Mouse (Mus musculus) embryo, embryonic 11 days (tissue): ENCODE data around the gene Mrpl35.
"Not testable (repeated sequence)": the region's sequence is repeated elsewhere in the genome, so short reads cannot be mapped to it uniquely, and the experiment has no call there.

ENCODE experiments used
- DNase-seq: peaks from one replicate; pipeline ENCODE4 v3.0.0-alpha.2; 2015

The Mrpl35 gene

GRCm38 (mm10) chr6:71826869-71827268 lies at the start of gene Mrpl35:
Gene Mrpl35, minus strand, starts transcription at chr6:71826969.
- no peak for DNase-seq

GRCm38 (mm10) chr6:71871396-71871795 lies 44.6 kb upstream of the Mrpl35 start:
- DNase-seq, result no peak

- DNase-seq, result peak; percentile 36
Measured at GRCm38 (mm10) chr6:71868809-71869208, 42.0 kb upstream of the Mrpl35 start.

- DNase-seq, result no peak
Measured at GRCm38 (mm10) chr6:71867751-71868150, 41.0 kb upstream of the Mrpl35 start.

DNA sequence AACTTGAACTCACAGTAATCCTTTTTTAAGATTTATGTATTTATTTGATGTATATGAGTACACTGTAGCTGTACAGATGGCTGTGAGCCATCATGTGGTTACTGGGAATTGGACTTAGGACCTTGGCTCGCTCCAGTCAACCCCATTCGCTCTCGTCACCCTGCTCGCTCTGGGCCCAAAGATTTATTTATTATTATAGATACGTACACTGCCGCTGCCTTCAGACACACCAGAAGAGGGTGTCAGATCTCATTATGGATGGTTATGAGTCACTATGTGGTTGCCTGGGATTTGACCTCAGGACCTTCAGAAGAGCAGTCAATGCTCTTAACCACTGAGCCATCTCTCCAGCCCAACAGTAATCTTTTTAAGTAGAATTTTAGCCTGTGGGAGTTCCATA lies 20.1 kb upstream of the Mrpl35 start:
- not testable (repeated sequence) for DNase-seq

GRCm38 (mm10) chr6:71840597-71841290 lies 14.0 kb upstream of the Mrpl35 start:
- no peak for DNase-seq

DNA sequence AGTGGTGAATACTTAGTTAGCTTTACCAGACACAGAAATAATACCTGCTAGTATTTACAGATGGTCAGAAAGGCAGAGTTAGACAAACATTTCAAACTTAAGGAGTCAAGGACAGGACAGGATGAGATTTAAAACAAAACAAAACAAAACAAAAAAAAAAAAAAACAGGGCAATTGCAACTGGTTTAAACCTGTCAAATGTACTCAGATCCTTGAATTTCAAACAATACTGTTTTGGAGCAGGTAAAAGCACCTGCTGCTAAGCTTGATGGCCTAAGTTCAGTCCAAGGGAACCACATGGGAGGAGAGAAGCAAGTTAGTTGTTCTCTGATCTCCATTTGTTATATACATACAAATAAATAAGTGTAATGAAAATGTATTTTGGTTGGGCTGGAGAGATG lies 13.0 kb upstream of the Mrpl35 start:
- DNase-seq, result no peak

GRCm38 (mm10) chr6:71836811-71837210 lies 10.0 kb upstream of the Mrpl35 start:
- DNase-seq, result no peak

- DNase-seq, result peak; percentile 96
Measured at GRCm38 (mm10) chr6:71831581-71831960, 4.8 kb upstream of the Mrpl35 start.

DNA sequence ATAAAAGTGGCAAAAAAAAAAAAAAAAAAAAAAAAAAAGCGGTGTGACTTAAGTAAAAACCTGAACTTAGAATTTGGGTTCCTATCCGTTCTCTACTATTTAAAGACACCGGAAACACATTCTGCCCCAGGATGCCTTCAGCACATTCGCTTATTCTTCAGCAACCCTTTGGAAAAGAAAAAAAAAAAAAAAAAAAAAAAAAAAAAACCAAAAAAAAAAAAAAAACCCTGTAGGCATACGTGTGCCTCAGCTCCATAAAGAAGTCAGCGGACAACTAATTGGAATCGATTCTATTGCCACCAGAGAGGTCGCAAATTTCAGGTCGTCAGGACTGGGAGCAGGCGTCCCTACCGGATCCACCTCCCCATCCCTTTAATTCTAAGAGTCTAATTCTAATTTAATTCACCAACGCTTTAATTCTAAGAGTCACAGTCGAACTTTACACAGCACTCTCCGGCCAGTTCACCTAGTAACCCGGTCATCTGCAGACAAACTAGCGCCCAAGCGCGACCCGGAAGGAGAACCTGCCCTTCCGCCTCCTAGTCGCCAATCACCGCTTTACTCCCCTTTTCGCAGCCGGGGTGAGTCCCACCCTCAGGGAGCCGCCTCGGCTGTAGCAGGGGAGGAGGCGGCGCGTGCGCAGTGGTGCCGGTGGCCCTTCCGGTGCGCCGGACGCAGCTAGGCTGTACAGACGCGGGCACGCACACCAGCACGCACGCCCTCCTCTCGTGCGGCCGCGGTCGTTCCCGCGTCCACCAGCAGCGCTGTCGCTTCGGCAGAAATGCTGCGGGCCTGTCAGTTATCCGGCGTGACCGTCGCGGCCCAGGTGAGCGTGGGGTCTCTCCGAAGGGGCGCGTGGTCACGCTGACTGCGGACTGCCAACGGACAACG lies 4.2 kb upstream of the Mrpl35 start, which contains the start of gene Immt:
TSS of gene Immt (plus strand) at position 642 of the 891 bp plus-strand sequence.
- peak; percentile 98 for DNase-seq

DNA sequence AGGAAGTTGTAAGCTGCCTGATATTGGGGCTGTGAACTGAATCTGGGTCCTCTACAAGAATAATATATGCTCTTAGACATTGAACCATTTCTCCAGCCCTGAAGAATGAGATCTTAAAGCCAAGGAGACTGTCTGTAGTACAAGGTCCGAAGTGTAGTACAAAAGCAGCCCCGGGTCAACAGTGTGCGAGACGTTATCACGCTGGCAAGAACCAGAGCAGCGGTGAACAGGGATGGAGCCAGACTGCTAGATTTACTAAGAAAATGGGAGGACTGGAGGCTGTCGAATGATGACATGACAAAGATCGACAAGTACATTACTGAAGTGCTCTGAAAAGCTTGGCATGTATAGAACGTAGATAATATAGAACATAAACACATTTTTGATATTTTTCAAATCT lies 3.0 kb upstream of the Mrpl35 start:
- DNase-seq, result no peak

DNA sequence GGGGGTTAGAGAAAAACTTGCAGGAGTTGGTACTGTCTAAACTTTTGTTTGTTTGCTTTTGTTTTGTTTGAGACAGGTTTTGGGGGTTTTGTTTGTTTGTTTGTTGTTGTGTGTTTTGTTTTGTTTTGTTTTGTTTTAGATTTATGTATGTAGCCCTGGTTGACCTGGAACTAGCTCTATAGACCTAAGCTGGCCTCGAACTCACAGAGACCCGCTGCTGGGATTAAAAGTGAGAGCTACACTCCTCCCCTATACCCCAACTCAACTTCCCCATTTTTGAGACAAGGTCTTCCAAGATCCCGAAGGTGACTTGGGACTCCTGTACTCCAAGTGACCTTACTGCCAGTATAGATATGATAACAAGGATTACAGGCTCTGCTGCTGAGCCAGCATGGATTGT lies 2.8 kb downstream of the Mrpl35 start:
- DNase-seq, result no peak

DNA sequence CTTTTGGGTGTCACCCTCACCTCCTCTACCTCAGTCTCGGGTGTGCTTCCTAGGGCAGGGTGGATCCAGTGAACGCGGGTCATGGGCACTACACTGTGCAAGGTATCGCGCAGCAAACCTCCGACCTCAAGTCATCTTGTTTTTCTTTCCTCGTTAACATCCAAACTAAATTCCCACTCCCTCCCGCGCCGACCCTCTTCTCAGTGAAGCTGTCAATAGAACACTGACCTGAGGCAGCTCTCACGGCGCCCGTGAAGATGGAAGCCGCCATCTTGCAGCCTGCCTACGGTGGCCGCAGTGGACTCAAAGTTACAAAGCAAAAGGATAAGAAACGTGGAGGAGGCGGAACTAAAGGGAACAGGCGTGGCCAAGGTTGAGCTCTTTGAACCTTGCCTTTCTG lies 3.3 kb downstream of the Mrpl35 start:
- peak; percentile 93 for DNase-seq

DNA sequence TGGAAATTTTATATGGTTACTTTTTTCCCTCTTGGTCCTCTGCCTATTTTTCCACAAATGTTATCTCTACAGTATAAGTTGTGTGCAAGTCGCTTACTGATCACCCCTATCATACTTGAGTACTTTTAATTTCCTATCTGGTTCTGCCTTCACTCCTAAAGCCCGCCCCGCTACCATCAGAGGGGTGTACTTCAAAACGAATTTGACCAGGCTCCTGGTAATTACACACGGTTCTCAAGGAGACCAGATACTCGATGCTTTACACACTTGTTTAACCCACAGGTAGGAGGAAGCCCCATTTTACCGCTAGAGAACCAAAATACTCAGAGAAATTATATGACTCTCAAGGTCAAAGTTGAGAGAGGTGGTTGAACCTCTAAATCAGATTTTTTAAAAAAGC lies 3.7 kb downstream of the Mrpl35 start:
- no peak for DNase-seq

DNA sequence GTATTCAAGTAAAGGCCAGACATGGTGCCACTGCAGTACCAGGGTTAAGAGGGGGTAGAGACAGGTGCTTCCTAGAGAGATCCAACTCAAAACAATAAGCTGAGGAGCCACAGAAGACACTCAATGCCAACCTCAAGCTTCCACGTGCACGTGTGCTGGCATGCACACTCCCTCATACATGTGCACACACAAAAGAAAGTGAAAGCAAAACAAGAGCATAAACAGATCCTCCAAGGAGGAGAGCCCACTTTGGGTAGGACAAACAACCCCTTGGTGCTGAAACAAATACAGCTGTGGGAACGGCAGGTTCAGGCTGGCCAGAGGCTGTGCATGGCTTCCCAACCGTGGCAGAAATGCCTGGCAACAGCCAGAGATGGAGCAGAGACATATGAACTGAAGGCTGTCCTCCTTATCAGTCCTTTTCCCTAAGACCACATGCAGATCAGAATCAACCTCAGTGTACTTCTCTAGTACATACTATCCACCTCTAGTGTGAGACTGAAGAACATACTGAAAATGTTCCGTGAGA lies 6.9 kb downstream of the Mrpl35 start:
- no peak for DNase-seq

DNA sequence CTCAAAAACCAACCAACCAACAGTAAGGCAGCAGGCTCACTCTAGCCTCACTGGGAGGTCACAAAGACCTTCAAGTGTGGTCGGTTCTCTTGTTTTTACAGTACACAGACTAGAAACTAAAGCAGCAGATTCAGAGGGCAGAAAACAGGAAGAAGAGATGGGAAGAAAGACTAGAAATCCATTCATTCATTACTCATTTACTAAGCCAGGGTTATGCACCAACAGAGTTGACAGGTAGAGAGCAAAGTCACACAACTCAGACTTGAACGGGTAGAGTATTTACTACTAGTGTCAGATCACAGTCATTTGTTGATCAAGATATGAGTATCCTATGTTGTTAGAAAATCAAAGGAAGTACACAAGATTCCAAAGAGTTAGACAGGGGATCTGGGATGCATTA lies 13.9 kb downstream of the Mrpl35 start:
- DNase-seq, result no peak

DNA sequence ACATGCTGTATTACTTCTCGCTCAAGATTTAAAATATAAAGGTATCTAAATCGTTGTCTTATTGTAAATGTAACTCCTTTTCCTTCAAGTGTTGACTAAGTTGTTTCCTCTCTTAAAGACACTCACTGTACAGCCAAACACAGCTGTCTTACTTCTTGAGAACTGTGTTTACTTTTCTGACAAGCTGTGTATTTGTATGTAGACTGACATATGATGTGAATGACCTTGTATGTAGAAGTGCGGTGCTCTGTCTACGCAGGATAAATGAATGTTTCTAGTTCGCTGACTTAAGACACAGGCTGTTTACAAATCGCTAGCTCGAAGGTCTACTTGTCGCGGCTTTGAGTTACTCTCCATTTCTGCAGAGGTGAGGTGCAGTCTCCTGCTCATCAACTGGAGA lies 16.9 kb downstream of the Mrpl35 start:
- no peak for DNase-seq

DNA sequence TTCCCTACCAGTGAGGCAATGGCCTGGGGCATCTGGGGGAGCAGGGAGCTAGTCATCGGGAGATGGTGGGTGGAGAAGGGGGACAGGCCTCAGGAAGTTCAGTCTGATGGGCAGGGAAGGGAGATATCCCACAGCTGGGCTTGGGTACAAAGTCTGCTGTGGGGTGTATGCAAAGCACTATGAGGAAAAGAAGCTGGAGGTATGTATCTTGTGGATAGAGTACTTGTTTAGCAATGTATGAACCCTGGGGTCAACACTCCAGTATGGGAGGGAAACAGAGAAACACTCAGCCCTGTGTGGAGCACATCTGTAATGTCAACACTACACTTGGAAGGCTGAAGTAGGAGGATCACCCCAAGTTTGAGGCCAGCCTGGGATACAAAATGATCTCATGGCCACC lies 20.1 kb downstream of the Mrpl35 start:
- DNase-seq, result no peak

DNA sequence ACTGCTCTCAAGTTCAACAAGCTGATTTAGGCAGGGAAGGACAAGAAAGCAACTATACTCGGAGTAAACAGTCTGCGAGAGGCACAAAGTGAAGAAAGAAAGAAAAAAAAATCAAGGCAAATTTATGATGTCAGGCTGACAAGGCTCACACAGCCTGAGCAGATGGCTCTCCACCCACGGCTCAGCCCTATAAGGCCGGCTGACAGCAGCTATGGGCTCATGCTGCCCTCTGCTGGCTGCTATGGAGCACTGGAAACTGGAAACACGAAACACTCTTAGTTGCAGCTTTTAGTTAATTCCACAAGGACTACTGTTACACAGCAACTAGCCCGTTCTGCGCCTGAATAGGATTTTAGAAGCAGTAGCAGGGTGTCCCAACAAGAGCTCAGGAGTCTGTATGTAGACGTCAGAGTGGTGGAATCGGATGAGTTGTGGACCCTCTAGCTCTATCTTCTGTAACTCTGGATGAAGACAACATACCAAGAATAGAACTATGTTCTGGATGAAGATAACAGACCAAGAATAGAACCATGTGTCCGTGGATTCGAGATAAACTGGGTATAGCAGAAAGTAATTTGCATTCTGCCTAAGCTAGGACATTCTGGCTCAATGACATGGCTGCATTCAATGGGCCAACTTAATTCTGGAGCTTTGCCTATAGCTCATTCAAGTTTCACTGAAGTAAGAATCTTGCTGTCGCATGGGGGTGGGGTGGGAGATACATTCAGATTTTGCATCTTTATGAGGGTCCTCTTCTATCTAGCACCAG lies 22.5 kb downstream of the Mrpl35 start:
- peak; percentile 88 for DNase-seq

- no peak for DNase-seq
Measured at GRCm38 (mm10) chr6:71803609-71804008, 23.2 kb downstream of the Mrpl35 start.

DNA sequence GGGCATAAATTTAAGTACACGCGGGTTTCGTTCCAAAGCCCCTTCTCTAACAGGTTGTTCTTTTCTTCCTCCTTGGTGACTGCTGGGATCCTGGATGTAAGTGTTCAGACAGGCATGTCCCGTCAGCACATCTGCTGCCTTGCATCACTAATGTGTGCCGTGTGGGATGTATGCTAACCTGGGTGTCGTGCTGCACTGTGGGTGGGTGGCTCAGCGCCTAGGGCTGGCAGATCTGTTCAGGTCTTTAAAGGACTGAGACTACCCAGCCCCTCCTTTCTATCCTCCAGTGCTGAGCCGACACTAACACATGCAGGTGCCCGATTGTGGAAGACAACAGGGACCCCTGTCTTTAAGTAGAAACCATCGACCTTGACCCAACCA lies 25.1 kb downstream of the Mrpl35 start:
- DNase-seq, result no peak

GRCm38 (mm10) chr6:71801011-71801713 lies 25.6 kb downstream of the Mrpl35 start:
- DNase-seq, result no peak

- no peak for DNase-seq
Measured at GRCm38 (mm10) chr6:71799391-71799790, 27.4 kb downstream of the Mrpl35 start.
